Mouse (Mus musculus) adrenal gland, postnatal 4 days (tissue): ENCODE measurements around the gene Slc35e3. TPM values are rescaled to one million over a fixed set of nuclear protein-coding genes. Genes with fewer than 3 reads are reported as not detected.
"Not testable (repeated sequence)": the region's sequence is repeated elsewhere in the genome, so short reads cannot be mapped to it uniquely, and the experiment has no call there.

Experiments used
- DNase-seq, 2 experiments: peaks; one replicate each; pipeline ENCODE4 v3.0.0; 2021 to 2022; ENCODE audit warnings: low spot score in 2 of 2, mixed read lengths in 2 of 2
- total RNA-seq, 2 experiments: library from RNA; stranded (reverse); gene quantifications; 2 replicates each; pipeline ENCODE4 v1.2.3; 2021

Gene Slc35e3
- total RNA-seq, 2 experiments from 2014 or later = 15.2 TPM

DNA sequence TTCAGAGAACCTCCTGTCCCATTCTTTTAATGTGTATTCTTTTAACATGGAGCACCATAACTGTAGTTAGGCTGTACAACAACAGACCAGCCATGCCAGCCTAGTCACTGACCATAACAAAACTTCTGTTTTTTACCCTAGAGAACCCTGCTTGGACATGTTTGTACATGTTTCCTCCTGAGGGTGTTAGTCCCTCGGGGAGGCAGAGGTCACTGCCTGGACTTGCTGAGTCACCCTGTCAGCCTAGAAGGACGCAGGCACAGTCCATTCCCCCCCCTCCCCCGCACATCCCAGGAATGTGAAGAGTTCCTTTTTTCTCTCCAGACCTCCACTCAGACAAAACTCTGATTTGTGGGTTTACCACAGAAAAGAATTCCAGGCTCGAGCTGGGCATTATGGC lies 28.6 kb downstream of the Slc35e3 start:
- DNase-seq = no peak

DNA sequence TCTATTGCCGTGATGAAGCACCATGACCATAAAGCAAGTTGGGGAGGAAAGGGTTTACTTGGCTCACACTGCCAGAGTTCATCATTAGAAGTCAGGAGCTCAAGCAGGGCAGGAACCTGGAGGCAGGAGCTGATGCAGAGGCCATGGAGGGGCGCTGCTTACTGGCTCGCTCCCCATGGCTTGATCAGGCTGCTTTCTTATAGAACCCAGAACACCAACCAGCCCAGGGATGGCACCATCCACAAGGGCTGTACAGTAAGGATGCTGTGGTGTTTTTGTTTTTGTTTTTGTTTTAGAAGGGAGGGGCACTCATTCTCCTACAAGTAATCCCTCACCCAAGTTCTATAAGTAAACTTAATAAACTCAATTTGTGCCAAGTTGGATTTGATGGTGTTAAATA lies 29.5 kb downstream of the Slc35e3 start:
- DNase-seq = no peak

DNA sequence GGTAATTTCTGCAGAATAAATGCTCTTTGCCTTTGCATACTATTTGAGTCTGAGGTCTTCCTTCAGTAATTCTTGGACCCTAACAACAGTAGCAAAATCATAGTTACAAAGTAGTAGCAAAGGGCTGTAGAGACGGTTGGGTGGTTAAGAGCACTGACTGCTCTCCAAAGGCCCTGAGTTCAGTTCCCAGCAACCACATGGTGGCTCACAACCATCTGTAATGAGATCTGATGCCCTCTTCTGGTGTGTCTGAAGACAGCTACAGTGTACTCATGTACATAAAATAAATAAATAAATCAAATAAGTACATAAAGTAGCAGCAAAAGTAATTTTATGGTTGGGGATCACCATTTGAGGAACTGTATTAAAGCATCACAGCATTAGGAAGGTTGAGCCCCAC lies 30.5 kb downstream of the Slc35e3 start:
- DNase-seq = not testable (repeated sequence)

DNA sequence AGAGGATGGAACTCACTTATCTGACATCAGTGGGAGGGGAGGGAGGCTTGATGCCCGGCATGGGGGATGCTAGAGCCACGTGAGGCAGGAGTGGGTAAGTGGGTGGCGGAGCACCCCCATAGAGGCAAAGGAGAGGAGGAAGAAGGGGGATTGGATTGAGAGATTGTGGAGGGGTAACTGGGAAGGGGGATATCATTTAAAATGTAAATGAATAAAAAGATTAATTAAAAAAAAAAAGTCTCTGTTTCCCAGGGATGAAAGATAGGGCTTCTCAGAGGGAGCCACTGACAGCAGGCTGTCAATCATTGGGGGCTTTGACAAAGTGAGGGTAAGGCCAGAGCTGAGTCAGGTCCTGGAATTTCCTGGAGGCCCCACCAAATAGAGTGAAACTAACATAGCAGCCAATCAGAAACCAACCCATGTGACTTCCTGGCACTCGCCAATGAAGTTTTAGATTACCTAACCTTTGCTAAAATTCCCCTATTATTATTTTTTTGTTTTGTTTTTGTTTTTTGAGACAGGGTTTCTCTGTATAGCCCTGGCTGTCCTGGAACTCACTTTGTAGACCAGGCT lies 31.2 kb downstream of the Slc35e3 start:
- no peak for DNase-seq

DNA sequence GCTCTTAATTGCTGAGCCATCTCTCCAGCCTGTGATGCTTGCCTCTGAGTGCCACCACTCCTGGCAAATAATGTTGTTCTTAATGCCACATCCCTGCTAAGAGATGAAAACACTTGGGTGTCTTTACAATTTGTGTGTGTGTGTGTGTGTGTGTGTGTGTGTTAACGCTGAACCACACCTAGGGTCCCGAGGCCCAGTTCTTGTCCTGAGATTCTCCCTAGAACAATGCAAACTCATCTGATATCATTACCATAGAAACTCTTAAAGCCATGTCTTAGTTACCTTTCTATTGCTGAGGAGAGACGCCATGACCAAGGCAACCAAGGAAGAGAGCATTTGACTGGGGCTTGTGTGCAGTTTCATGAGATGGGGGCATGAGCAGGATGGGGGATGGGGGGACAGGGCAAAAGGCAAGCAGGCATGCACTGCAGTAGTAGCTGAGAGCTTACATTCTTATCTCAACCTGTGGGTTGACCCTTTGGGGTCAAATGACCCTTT lies 32.1 kb downstream of the Slc35e3 start:
- no peak for DNase-seq

DNA sequence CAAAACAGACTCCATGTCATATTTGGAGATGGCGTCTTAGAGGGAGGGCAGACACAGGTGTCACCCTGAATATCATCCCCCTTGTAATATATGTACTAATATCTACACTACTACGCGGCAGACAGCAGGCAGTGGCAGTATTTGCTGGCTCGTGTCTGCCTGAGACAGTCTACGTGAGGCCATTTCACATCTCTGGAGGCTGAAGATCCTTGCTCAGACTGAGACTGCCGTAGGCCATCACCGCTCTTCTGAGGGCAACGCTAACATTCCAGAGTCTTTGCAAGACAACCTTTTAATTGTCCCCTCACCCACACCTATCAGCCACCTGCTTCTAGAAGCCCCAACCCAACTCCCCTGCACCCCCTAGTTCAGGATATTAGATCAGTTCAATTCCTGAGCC lies 32.7 kb downstream of the Slc35e3 start:
- DNase-seq = no peak

DNA sequence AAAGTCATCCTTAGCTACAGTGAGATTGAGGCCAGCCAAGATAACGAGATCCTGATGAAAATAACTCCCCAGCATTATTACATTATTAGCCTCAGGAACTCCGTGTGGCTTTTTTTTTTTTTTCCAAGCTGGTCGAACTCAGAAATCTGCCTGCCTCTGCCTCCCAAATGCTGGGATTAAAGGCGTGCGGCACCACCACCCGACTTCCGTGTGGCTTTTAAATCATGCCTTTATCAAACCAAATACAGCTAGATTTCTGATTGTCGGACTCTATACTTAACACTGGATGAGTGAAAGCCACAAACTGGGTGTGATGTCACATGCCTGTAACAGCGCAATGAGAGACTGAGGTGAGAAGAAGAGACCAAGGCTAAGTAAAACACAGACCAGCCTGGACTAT lies 33.3 kb downstream of the Slc35e3 start:
- DNase-seq = no peak

DNA sequence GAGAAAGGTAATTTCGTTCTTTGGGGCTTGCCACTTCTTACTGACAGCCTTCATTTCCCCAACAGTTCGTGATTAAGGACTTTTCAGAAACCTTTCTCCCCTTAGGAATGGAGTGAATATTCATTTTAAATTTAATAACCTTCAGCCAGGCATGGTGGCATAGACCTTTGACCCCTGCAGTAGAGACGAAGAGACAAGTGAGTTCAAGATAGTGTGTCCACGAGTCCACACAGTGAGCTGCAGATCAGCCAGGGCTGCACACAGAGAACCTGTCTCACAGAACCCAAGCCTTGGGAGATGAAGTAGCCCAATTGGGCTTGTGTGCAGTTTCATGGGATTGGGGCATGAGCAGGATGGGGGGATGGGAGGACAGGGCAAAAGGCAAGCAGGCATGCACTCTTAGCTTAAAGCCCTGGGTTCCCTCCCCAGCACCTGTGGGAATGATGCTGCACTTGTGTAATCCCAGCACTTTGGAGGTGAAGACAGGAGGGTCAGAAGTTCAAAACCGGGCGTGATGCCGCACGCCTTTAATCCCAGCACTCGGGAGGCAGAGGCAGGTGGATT lies 33.9 kb downstream of the Slc35e3 start:
- no peak for DNase-seq

DNA sequence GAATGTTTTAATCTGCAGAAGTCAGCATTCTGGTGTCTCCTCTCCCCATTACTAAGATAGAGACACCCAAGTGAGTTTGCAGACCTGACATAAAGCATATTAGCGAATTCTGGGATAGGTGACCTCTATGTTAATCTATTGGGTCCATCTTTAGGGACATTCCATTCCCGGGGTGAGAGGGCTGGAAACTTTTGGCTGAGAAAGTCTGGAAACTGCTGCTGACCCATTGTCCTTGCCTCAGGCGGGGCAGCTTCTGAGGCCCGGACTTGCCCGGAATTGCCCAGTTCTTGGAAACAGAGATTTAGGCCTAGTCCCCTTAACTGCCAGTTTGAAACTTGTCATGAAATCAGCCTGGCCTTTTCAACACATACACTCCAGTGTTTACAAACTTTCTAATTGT lies 34.8 kb downstream of the Slc35e3 start:
- DNase-seq = no peak

DNA sequence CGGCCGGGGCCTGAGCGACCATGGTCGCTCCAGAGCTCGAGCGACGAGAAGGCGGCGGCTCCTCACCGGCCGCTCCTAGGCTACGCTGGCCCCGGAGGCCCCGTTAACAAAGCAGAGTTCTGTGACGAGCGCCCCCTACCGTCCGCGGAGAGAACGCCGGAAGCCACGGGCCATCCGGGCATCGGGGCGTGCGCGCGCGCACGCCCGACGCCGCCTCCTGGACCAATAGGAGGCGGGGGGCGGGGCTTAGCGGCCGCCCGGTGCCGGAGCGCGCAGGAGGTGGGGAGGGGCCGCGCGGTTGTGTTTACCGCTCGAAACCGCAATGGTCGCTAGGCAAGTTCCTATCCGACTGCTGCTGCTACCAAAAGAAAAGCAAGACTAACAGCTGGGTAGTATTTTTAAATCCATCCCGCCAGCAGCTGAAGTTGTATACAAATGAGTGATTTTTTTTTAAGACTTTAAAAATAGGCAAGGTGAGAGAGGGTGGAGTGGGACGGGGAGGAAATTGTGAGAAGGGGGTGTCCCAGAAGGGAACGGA lies 35.5 kb downstream of the Slc35e3 start, which contains the start of gene Mdm2:
TSS of gene Mdm2 (minus strand) at position 155 of the 538 bp plus-strand sequence.
- DNase-seq = peak; percentile 97 to 98

DNA sequence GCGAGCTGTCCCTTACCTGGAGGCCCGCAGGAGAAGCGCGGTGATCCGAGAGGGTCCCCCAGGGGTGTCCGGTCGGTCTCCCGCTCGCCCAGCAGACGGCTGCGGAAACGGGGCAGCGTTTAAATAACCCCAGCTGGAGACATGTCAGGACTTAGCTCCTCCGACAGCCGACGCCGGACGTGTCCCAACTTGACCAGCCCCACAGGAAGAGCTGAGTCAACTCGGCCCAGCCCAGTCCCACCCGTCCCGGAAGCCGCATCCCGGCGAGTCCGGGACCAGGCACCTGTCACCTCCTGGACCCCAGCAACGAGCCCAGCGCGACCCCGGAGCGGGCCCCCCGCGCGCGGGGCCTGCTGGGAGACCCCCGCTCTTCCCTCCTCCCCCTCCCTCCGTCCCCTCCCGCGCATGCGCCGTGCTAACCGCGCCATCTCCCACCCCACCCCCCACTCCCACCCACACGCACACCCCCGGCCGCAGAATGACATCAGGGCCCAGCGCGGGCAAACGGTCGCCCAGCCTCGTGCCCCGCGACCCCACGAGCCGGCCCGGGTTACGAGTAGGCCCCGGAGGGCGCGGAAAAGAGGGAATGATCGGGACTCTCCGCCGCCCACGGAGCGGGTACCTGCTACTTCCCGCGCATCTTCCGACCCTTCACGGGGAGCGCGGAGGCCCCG lies 36.1 kb downstream of the Slc35e3 start:
- DNase-seq = peak; percentile 55 to 73

DNA sequence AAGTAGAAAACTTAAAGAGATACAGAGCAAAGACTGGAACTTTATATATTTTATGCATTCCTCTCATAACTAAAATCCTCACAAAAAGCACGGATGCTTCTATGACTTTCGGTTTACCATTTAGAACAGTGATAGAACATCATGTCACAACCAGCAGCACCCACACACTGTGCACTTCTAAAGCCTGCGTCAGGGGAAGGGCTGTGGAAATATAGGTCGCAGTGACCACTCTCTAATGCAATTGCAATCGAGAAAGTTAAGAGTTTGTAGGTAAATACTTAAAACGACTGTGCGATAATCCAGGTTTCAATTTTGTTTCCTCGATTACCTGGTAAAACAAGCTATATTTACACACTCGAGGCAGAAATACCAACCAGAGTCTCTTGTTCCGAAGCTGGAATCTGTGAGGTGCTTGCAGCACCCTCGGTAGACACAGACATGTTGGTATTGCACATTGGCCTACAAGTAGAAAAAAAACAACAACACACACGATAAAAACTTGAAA lies 36.8 kb downstream of the Slc35e3 start:
- no peak for DNase-seq

DNA sequence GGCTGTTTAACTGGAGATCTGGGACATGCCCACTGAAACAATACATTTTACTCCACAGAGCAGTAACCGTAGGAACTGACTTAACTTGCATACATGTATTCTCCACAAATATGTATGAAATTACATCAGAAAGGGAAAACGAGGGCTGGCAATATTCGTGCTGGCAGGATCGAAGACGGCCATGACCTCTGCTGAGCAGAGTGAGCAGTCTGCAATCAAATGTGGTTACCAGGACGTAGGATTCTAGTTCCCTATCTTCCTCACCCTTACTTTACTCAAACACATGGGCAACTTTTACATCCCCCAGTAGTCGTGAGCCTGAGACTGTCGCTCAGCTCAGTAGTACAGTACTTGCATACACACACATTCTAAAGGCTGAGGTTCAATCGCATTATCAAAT lies 37.3 kb downstream of the Slc35e3 start:
- DNase-seq = no peak

DNA sequence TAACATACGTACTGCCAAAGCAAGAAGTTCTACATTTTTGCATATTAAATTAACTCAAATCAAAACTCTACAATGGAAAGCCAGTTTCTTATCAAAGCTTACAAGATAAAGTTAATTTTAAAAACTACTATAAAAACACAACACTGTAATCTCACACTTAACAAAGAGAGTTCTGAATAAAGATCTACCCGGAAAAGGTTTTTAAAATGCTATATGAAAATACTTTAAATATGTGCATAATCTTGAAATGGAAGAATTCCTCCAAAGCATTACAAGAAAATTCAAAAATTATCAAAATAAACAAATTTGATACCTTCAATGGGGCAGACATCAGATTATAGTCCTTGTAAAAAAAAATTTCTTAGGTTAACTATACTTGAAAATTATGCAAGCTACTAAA lies 37.8 kb downstream of the Slc35e3 start:
- DNase-seq = no peak

DNA sequence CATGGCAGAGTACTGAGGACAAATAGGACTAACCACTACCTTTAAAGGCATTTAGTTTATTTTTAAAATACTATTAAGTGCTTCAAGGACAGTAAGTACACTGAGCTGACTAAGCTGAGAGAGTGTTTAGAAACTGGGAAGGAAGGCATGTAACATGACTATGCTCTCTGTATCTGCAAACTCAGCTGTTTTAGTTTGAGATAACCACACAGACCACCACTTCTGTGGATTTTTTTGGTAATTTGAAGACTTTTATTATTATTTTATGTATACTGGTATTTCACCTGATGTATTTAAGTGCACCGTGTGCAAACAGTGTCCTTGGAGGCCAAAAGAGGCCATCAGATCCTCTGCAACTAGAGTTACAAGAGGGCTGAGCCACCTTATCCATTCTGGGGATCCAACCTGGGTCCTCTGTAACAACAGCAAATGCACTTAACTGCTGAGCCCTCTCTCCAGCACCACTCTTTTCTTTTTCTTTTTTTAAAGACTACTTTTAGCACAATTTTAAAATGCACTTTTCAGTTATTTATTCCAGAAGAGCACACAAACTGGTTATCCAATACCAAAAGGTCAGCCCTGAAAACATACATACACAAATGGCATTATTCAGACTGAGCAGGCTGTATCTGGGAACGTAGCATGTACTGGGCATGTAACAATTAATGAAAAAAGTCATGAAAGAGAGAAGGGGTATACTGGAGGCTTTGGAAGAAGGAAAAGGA lies 38.9 kb downstream of the Slc35e3 start:
- DNase-seq = no peak

DNA sequence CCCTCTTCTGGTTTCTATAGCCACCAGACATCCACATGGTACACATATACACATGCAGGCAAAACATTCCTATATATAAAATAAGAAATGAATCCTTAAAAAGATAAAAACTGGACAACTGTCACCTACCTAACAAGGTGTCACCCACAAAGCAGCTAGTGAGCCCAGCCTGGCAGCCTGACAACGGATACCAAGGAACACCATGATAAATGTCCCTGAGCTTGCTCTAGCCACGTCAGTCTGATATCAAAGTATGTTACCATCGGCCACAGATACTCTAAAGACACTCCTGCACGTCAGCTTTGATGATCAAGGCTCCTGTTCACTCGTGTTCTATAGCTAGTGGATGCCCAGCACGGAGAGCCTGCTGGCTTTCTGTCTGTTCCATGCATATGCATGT lies 39.7 kb downstream of the Slc35e3 start:
- DNase-seq = no peak

DNA sequence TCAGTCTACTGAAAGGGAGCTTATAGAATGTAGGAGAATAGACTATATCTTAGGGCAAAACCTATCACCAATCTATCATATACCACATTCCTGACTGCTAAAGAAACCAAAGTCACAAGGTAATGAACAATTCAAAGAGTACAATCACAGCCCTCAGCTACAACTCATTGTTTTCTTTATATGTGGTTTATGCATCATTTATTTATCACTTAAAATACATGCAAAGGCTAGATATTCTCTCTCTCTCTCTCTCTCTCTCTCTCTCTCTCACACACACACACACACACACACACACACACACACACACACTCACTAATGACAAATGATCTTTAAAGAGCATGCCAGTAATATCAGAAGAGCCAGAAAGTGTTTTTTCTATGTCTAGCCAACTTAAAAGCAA lies 40.4 kb downstream of the Slc35e3 start:
- DNase-seq = no peak

DNA sequence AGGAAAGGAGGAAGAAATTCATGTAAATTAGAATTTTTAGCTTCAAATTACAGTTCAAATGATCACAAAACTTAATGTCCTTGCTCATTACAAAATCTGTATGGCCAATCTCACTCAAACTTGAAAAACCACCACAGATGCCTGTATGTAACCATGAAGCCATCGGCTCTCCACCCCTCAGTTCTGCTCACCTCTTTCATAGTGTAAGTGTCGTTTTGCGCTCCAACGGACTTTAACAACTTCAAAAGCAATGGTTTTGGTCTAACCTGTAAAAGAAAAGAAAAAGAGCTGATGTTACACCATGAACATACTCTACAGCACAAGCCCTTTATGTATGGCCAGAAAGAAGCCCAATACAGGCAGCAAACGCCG lies 41.2 kb downstream of the Slc35e3 start:
- no peak for DNase-seq

DNA sequence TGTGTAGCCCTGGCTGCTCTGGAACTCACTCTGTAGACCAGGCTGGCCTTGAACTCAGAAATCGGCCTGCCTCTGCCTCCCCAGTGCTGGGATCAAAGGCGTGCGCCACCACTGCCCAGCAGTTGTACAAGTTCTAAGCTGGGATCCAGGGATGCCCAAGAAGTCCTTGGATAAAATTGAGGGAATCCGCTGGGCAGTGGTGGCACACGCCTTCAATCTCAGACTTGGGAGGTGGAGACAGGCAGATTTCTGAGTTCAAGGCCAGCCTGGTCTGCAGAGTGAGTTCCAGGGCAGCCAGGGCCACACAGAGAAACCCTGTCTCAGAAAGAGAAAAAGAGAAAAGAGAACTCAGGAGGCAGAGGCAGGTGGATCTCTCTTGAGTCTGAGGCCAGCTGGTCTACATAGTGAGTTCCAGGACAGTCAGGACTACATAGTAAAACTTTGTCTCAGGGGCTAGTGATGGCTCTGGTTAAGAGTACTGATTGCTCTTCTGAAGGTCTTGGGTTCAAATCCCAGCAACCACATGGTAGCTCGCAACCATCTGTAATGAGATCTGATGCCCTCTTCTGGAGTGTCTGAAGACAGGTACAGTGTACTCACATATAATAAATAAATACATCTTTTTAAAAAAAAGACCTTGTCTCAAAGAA lies 41.7 kb downstream of the Slc35e3 start:
- DNase-seq = not testable (repeated sequence)

DNA sequence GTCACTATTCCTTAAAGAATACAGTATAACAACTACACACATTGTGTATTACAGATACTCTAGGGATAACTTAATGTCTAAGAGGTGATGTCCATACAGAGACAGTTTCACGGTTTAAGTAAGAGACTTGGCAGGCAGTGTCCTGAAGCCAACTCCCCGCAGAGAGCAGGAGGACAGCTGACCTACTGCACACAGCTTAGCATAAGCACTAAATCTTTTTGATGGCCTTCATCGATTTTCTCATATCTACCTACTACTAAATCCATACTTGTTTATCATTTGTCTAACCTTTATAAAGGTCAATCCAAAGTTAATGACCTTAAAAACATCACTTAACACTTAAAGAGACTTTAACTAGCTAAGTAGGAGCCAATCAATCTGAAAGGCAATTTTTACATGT lies 42.7 kb downstream of the Slc35e3 start:
- no peak for DNase-seq
